24 mouse cellular contexts compared by ENCODE assay signal in the genomic region with DNA sequence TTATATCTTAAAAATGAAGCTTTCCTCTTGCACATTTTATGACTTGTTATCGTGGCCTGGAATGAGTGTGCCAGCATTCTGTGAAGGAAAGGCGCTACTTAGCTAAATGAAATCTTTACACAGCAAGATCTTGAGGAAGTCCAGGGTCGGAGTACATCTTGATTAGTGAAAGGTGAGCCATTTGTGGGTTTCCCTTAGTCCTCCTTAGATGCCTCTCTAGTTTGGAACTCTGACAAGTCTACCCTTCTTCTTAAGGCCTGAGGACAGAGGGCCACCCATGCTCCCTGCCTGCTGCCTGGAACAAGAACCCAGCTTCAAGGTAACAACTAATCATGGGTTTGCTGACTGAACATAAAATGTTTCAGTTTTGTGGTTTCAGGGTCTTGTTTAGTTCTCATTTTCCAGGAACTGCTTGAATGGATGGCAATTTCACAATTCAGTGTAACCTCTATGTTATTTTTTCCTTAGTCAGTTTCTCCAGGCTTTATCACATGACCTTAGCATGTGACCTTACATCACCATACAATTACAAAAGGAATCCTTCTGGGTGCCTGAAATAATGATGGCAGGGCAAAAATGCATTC.
A peak's percentile ranks its signal among the peaks of the same experiment; 100 is the strongest.
DNase-seq lines count a peak whose midpoint lies in the region; ATAC-seq and TF ChIP-seq lines count a peak whose summit lies in the region.
"Had no signal": no experiment of that assay in that cellular context is flagged by ENCODE, and none has a peak within 500 bp of the region (broad histone marks: within the 10 kb centered on the region; RNA-seq: fewer than 3 reads in every experiment).

No protein-coding gene starts in this region.

- peaks cover 17% of the 10 kb centered on the region for H3K36me3 ChIP-seq in kidney, adult 2 months (ENCODE audit: control insufficient read depth, insufficient read depth, low read length)
- peaks cover 88% of the 10 kb centered on the region for H3K36me3 ChIP-seq in kidney, embryonic 15.5 days
- H3K36me3 ChIP-seq in CH12.LX (replicated peaks in 1 of 2; ENCODE audit: control insufficient read depth in 1 of 2, insufficient read depth in 1 of 2, low read length in 1 of 2) = peaks cover 0 to 2% of the 10 kb centered on the region in 2 experiments
- H3K36me3 ChIP-seq: hindbrain, embryonic 15.5 days had no signal

- DNase-seq in kidney, adult 2 months = peak; percentile 34
- DNase-seq in CH12.LX (ENCODE audit: extremely low read depth) = no peak
- DNase-seq in layer of hippocampus, postnatal 36 days = no peak
- DNase-seq in thymus, postnatal 25 days = no peak
- no peak for DNase-seq in urinary bladder, postnatal 4 days (ENCODE audit: low spot score in 2 of 2)
- DNase-seq: adrenal gland, postnatal 36 days; cerebellum, adult 2 months; gastrocnemius, postnatal 14 days; kidney, adult 18-20 months; kidney, postnatal 14 days; left cerebral cortex, postnatal 4 days; liver; lung, embryonic 14.5 days; right cerebral cortex, postnatal 25 days; thymus, adult 18-20 months had no signal

- no peaks in the 10 kb centered on the region for H3K9me3 ChIP-seq in kidney, embryonic 15.5 days (replicated peaks)
- no peaks in the 10 kb centered on the region for H3K9me3 ChIP-seq in CH12.LX (replicated peaks; ENCODE audit: low read length)
- H3K9me3 ChIP-seq: embryonic facial prominence, embryonic 12.5 days; hindbrain, embryonic 15.5 days; midbrain, embryonic 13.5 days; neural tube, embryonic 15.5 days had no signal

- in situ Hi-C loops in CH12.LX (cut with MboI; ENCODE audit: low pct_ligation_motif_present, low pct_unique_long_range_greater_than_20kb, low sequenced_read_pairs) = loop anchor here (25.0 kb wide), 3 partner anchors 372 to 847 kb away; a partner anchor contains a TSS

- no peak overlapping the region for H3K27ac ChIP-seq in kidney, adult 2 months (ENCODE audit: insufficient read depth, low read depth, low read length)
- no peak overlapping the region for H3K27ac ChIP-seq in kidney, embryonic 15.5 days
- no peak overlapping the region for H3K27ac ChIP-seq in CH12.LX (ENCODE audit: insufficient read depth, low read depth)
- H3K27ac ChIP-seq: embryonic facial prominence, embryonic 12.5 days; hindbrain, embryonic 15.5 days; layer of hippocampus, adult 2 months; midbrain, embryonic 13.5 days; neural tube, embryonic 15.5 days had no signal

- ATAC-seq in kidney, embryonic 15.5 days (replicated peaks; ENCODE audit: low FRiP score) = no peak
- peak; percentile 75 for ATAC-seq in granulocyte monocyte progenitor cell, adult 5-6 weeks (replicated peaks; ENCODE audit: poor library complexity, severe bottlenecking)
- peak; percentile 76 for ATAC-seq in megakaryocyte progenitor cell, adult 5-6 weeks (replicated peaks; ENCODE audit: poor library complexity)
- ATAC-seq: forebrain, embryonic 14.5 days; midbrain, embryonic 13.5 days had no signal

- TF ChIP-seq RAD21 in CH12.LX (IDR thresholded peaks at IDR 0.05; ENCODE audit: low read depth, low read length) = no peak

- no peak overlapping the region for H3K4me3 ChIP-seq in kidney, adult 2 months (ENCODE audit: insufficient read depth, low read depth, low read length)
- no peak overlapping the region for H3K4me3 ChIP-seq in kidney, embryonic 15.5 days (replicated peaks)
- no peak overlapping the region for H3K4me3 ChIP-seq in CH12.LX (replicated peaks in 1 of 3; ENCODE audit: low read depth in 2 of 3, low read length in 2 of 3, poor library complexity in 1 of 3)
- H3K4me3 ChIP-seq: embryonic facial prominence, embryonic 12.5 days; hindbrain, embryonic 15.5 days; layer of hippocampus, adult 2 months; midbrain, embryonic 13.5 days; neural tube, embryonic 15.5 days had no signal

- H3K4me1 ChIP-seq in kidney, adult 2 months (ENCODE audit: control insufficient read depth, insufficient read depth, low read length) = peaks cover 17% of the 10 kb centered on the region; the same call in 1 of the 2 replicates
- peaks cover 12% of the 10 kb centered on the region for H3K4me1 ChIP-seq in kidney, embryonic 15.5 days
- H3K4me1 ChIP-seq in CH12.LX (ENCODE audit: control insufficient read depth in 1 of 2, insufficient read depth in 2 of 2) = peaks cover 2 to 33% of the 10 kb centered on the region in 2 experiments
- H3K4me1 ChIP-seq: embryonic facial prominence, embryonic 12.5 days had no signal

- H3K9ac ChIP-seq in kidney, embryonic 15.5 days = no peak overlapping the region
- no peak overlapping the region for H3K9ac ChIP-seq in CH12.LX (ENCODE audit: insufficient read depth, low read depth)
- H3K9ac ChIP-seq: embryonic facial prominence, embryonic 12.5 days; hindbrain, embryonic 15.5 days; lung, embryonic 14.5 days; midbrain, embryonic 13.5 days; neural tube, embryonic 15.5 days had no signal

- no peaks in the 10 kb centered on the region for H3K79me2 ChIP-seq in CH12.LX (replicated peaks; ENCODE audit: control insufficient read depth, extremely low read depth, insufficient read depth, poor library complexity, severe bottlenecking)

- no peak for TF ChIP-seq POLR2A in kidney, adult 2 months (IDR thresholded peaks at IDR 0.05; ENCODE audit: low read depth, low read length)
- no peak for TF ChIP-seq POLR2A in CH12.LX (IDR thresholded peaks at IDR 0.05; ENCODE audit: low read depth, low read length)

- no peak overlapping the region for H3K4me2 ChIP-seq in kidney, embryonic 15.5 days
- no peak overlapping the region for H3K4me2 ChIP-seq in CH12.LX (ENCODE audit: insufficient read depth, low read depth, poor library complexity, severe bottlenecking)
- H3K4me2 ChIP-seq: embryonic facial prominence, embryonic 12.5 days; hindbrain, embryonic 15.5 days; lung, embryonic 14.5 days; midbrain, embryonic 13.5 days; neural tube, embryonic 15.5 days had no signal

- 50% methylated on average over 3 of the region's 3 CpGs for WGBS in kidney, adult 2 months
- 74% methylated on average over 3 of the region's 3 CpGs for WGBS in kidney, embryonic 15.5 days

- TF ChIP-seq CTCF in kidney, adult 2 months (conservative IDR thresholded peaks at IDR 0.05; ENCODE audit: insufficient read depth, insufficient read length, low read depth, low read length) = no peak
- no peak for TF ChIP-seq CTCF in CH12.LX (conservative IDR thresholded peaks at IDR 0.05 in 1 of 2, IDR thresholded peaks at IDR 0.05 in 1 of 2; ENCODE audit: low read depth in 2 of 2, low read length in 2 of 2)

- dilution Hi-C loops in CH12.LX (cut with MboI; ENCODE audit: extremely low pct_ligation_motif_present, extremely low pct_unique_long_range_greater_than_20kb, low sequenced_read_pairs) = no loop called here

- 0 out of 2 replicates have a peak, but pooled peaks have one; percentile 15 for TF ChIP-seq EP300 in CH12.LX (IDR thresholded peaks at IDR 0.05; ENCODE audit: low read length)

- no peaks in the 10 kb centered on the region for H3K27me3 ChIP-seq in kidney, adult 2 months (replicated peaks; ENCODE audit: control insufficient read depth, insufficient read depth, low read length)
- no peaks in the 10 kb centered on the region for H3K27me3 ChIP-seq in kidney, embryonic 15.5 days
- H3K27me3 ChIP-seq in CH12.LX (replicated peaks) = no peaks in the 10 kb centered on the region
- H3K27me3 ChIP-seq: embryonic facial prominence, embryonic 12.5 days; hindbrain, embryonic 15.5 days; midbrain, embryonic 13.5 days; neural tube, embryonic 15.5 days had no signal

TF ChIP-seq in CH12.LX, 34 proteins besides CTCF, POLR2A, EP300 and RAD21:
- TF ChIP-seq MAZ (IDR thresholded peaks at IDR 0.05; ENCODE audit: low read depth, low read length) = no peak
- TF ChIP-seq RCOR1 (conservative IDR thresholded peaks at IDR 0.05; ENCODE audit: low read depth, low read length) = no peak
- no peak for TF ChIP-seq JUN (IDR thresholded peaks at IDR 0.05; ENCODE audit: insufficient read depth, low read depth, low read length)
